11 mouse cellular contexts compared by ENCODE assay signal in the genomic region with DNA sequence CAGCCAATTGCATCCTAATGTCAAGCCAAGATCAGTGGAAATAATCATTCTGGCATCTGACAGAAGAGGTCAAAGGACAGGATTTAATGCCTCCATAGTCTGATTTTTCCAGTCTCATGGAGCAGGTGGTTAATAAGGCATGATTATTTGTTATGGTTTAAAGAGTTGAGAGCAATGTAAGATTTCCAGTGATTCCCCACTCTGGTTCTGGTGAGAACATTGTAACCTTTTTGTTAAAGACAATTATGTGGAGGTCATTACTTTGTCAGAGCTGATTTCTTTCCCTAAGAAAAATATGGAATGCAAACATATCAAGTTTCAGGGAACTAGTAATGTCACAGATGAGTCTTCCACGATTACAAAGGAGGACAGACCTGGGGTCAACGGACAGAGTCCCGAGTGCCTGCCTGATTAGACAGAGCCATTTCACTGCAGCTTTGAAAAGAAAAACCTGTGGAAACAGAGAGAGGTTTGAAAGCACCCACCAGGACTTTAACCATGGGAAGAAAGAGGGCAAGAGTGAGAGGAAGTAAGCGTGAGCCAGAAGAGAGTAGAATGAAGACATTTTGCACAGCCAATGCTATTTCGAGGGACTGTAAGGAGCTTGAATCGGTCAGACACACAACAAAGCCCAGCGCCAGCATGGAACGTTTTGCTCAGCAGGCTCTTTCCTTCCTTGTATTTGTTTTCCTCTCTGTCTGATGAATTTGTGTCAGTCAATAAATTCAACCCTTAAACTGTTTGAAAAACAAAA.
DNase-seq lines count a peak whose midpoint lies in the region; ATAC-seq and TF ChIP-seq lines count a peak whose summit lies in the region.
"Had no signal": no experiment of that assay in that cellular context is flagged by ENCODE, and none has a peak within 500 bp of the region (broad histone marks: within the 10 kb centered on the region; RNA-seq: fewer than 3 reads in every experiment).

No protein-coding gene starts in this region.

- no peak overlapping the region for H3K27ac ChIP-seq in lung, embryonic 14.5 days (ENCODE audit: low read depth)
- H3K27ac ChIP-seq in lung, postnatal 0 days (ENCODE audit: low read length): no peak overlapping the region
- no peak overlapping the region for H3K27ac ChIP-seq in embryonic facial prominence, embryonic 12.5 days
- 0 out of 2 replicates have a peak overlapping the region, but pooled peaks have one; percentile 20 for H3K27ac ChIP-seq in midbrain, embryonic 12.5 days (replicated peaks)
- H3K27ac ChIP-seq: liver, embryonic 15.5 days; macrophage had no signal

- no peaks in the 10 kb centered on the region for H3K9me3 ChIP-seq in lung, embryonic 14.5 days (ENCODE audit: low read depth, low read length)
- H3K9me3 ChIP-seq in lung, postnatal 0 days (ENCODE audit: low read length): no peaks in the 10 kb centered on the region
- H3K9me3 ChIP-seq in embryonic facial prominence, embryonic 12.5 days: no peaks in the 10 kb centered on the region
- no peaks in the 10 kb centered on the region for H3K9me3 ChIP-seq in midbrain, embryonic 12.5 days
- H3K9me3 ChIP-seq: liver, embryonic 15.5 days had no signal

- 40% methylated on average over 8 of the region's 8 CpGs for WGBS in lung, embryonic 14.5 days
- WGBS in lung, postnatal 0 days: 40% methylated on average over 8 of the region's 8 CpGs
- WGBS in embryonic facial prominence, embryonic 12.5 days: 15% methylated on average over 8 of the region's 8 CpGs
- WGBS in midbrain, embryonic 12.5 days: 11% methylated on average over 8 of the region's 8 CpGs

- no peaks in the 10 kb centered on the region for H3K36me3 ChIP-seq in lung, embryonic 14.5 days (ENCODE audit: insufficient read depth)
- no peaks in the 10 kb centered on the region for H3K36me3 ChIP-seq in lung, postnatal 0 days (ENCODE audit: insufficient read depth, low read length)
- H3K36me3 ChIP-seq in embryonic facial prominence, embryonic 12.5 days: no peaks in the 10 kb centered on the region
- no peaks in the 10 kb centered on the region for H3K36me3 ChIP-seq in midbrain, embryonic 12.5 days
- H3K36me3 ChIP-seq: liver, embryonic 15.5 days had no signal

- no peak for ATAC-seq in lung, embryonic 14.5 days (ENCODE audit: insufficient read depth)
- no peak for ATAC-seq in lung, postnatal 0 days
- peak; percentile 64; the same call in 1 of the 2 replicates for ATAC-seq in embryonic facial prominence, embryonic 12.5 days (ENCODE audit: insufficient number of reproducible peaks, insufficient read depth, low FRiP score, low TSS enrichment)
- ATAC-seq in midbrain, embryonic 12.5 days (ENCODE audit: low FRiP score, low read depth): peak; percentile 63

- peak; percentile 21 for DNase-seq in lung, embryonic 14.5 days
- DNase-seq in lung, postnatal 0 days (ENCODE audit: low spot score): no peak
- no peak for DNase-seq in urinary bladder, postnatal 25 days (ENCODE audit: low spot score)
- no peak for DNase-seq in frontal cortex, postnatal 25 days (ENCODE audit: low spot score in 2 of 2)
- no peak for DNase-seq in urinary bladder, postnatal 14 days (ENCODE audit: low spot score)
- DNase-seq: adrenal gland, postnatal 25 days; thymus, postnatal 4 days had no signal

- H3K9ac ChIP-seq in lung, embryonic 14.5 days: no peak overlapping the region
- no peak overlapping the region for H3K9ac ChIP-seq in lung, postnatal 0 days (replicated peaks; ENCODE audit: low read depth)
- no peak overlapping the region for H3K9ac ChIP-seq in embryonic facial prominence, embryonic 12.5 days
- H3K9ac ChIP-seq in midbrain, embryonic 12.5 days (replicated peaks): no peak overlapping the region
- H3K9ac ChIP-seq: liver, embryonic 15.5 days had no signal

- no peak for TF ChIP-seq CTCF in lung, embryonic 14.5 days (IDR thresholded peaks at IDR 0.05; ENCODE audit: low read depth)
- TF ChIP-seq CTCF in lung, postnatal 0 days (IDR thresholded peaks at IDR 0.05): no peak

- no peak overlapping the region for H3K4me2 ChIP-seq in lung, embryonic 14.5 days
- no peak overlapping the region for H3K4me2 ChIP-seq in lung, postnatal 0 days (replicated peaks; ENCODE audit: low read depth, low read length)
- no peak overlapping the region for H3K4me2 ChIP-seq in embryonic facial prominence, embryonic 12.5 days (replicated peaks)
- H3K4me2 ChIP-seq in midbrain, embryonic 12.5 days (replicated peaks): peak overlapping the region; percentile 19
- H3K4me2 ChIP-seq: liver, embryonic 15.5 days had no signal

- no peak for TF ChIP-seq EP300 in lung, postnatal 0 days (IDR thresholded peaks at IDR 0.05)

- no peak overlapping the region for H3K4me3 ChIP-seq in lung, embryonic 14.5 days (ENCODE audit: low read depth, low read length)
- H3K4me3 ChIP-seq in lung, postnatal 0 days (ENCODE audit: low read depth, low read length): no peak overlapping the region
- H3K4me3 ChIP-seq in embryonic facial prominence, embryonic 12.5 days: no peak overlapping the region
- H3K4me3 ChIP-seq in midbrain, embryonic 12.5 days: no peak overlapping the region
- H3K4me3 ChIP-seq: liver, embryonic 15.5 days had no signal

- no peaks in the 10 kb centered on the region for H3K4me1 ChIP-seq in lung, embryonic 14.5 days (ENCODE audit: insufficient read depth)
- no peaks in the 10 kb centered on the region for H3K4me1 ChIP-seq in lung, postnatal 0 days (ENCODE audit: insufficient read depth, low read depth, low read length)
- peaks cover 3% of the 10 kb centered on the region; the same call in 1 of the 2 replicates for H3K4me1 ChIP-seq in embryonic facial prominence, embryonic 12.5 days
- peaks cover 14% of the 10 kb centered on the region for H3K4me1 ChIP-seq in midbrain, embryonic 12.5 days
- H3K4me1 ChIP-seq: liver, embryonic 15.5 days had no signal

- H3K27me3 ChIP-seq in lung, embryonic 14.5 days (ENCODE audit: insufficient read depth, low read length): no peaks in the 10 kb centered on the region
- no peaks in the 10 kb centered on the region for H3K27me3 ChIP-seq in lung, postnatal 0 days (replicated peaks; ENCODE audit: insufficient read depth, low read length)
- H3K27me3 ChIP-seq in embryonic facial prominence, embryonic 12.5 days: no peaks in the 10 kb centered on the region
- no peaks in the 10 kb centered on the region for H3K27me3 ChIP-seq in midbrain, embryonic 12.5 days
- H3K27me3 ChIP-seq: liver, embryonic 15.5 days had no signal

Comparison
In these comparisons a context has a peak if more than half of its experiments do, and no peak if none do; other contexts are left out.
1. ATAC-seq: peak in embryonic facial prominence, embryonic 12.5 days (single experiment) and midbrain, embryonic 12.5 days (single experiment); none in lung, embryonic 14.5 days (single experiment) and lung, postnatal 0 days (single experiment).